In genomic region chr5:16355816-16356215, GRCm38 (mm10) we compare ENCODE assay signal across 28 mouse cellular contexts.
DNase-seq lines count a peak whose midpoint lies in the region; ATAC-seq and TF ChIP-seq lines count a peak whose summit lies in the region.
"Had no signal": no experiment of that assay in that cellular context is flagged by ENCODE, and none has a peak within 500 bp of the region (broad histone marks: within the 10 kb centered on the region; RNA-seq: fewer than 3 reads in every experiment).

No protein-coding gene starts in this region.

- dilution Hi-C loops in CH12.LX (cut with MboI; ENCODE audit: extremely low pct_ligation_motif_present, extremely low pct_unique_long_range_greater_than_20kb, low sequenced_read_pairs), result no loop called here

- H3K9ac ChIP-seq in CH12.LX (ENCODE audit: insufficient read depth, low read depth), result no peak overlapping the region
- H3K9ac ChIP-seq in heart, embryonic 11.5 days (ENCODE audit: low read depth, low read length), result no peak overlapping the region
- H3K9ac ChIP-seq: heart, embryonic 13.5 days; hindbrain, embryonic 14.5 days; lung, embryonic 15.5 days; midbrain, embryonic 13.5 days; neural tube, embryonic 13.5 days had no signal

- TF ChIP-seq CTCF in layer of hippocampus, adult 2 months (conservative IDR thresholded peaks at IDR 0.05), result no peak
- no peak for TF ChIP-seq CTCF in CH12.LX (conservative IDR thresholded peaks at IDR 0.05 in 1 of 2, IDR thresholded peaks at IDR 0.05 in 1 of 2; ENCODE audit: low read depth in 2 of 2, low read length in 2 of 2)

- no peaks in the 10 kb centered on the region for H3K36me3 ChIP-seq in CH12.LX (replicated peaks in 1 of 2; ENCODE audit: control insufficient read depth in 1 of 2, insufficient read depth in 1 of 2, low read length in 1 of 2)
- H3K36me3 ChIP-seq in heart, embryonic 11.5 days (ENCODE audit: control insufficient read depth, insufficient read depth, low read length), result no peaks in the 10 kb centered on the region; the same call in 1 of the 2 replicates
- H3K36me3 ChIP-seq: lung, embryonic 15.5 days had no signal

- no peak overlapping the region for H3K4me3 ChIP-seq in layer of hippocampus, adult 2 months
- no peak overlapping the region for H3K4me3 ChIP-seq in CH12.LX (replicated peaks in 1 of 3; ENCODE audit: low read depth in 2 of 3, low read length in 2 of 3, poor library complexity in 1 of 3)
- no peak overlapping the region for H3K4me3 ChIP-seq in heart, embryonic 11.5 days (ENCODE audit: low read depth, low read length)
- H3K4me3 ChIP-seq: gastrocnemius, adult 2 months; heart, adult 2 months; heart, embryonic 13.5 days; lung, embryonic 15.5 days; midbrain, embryonic 13.5 days; neural tube, embryonic 13.5 days had no signal

- H3K27ac ChIP-seq in layer of hippocampus, adult 2 months, result no peak overlapping the region
- H3K27ac ChIP-seq in CH12.LX (ENCODE audit: insufficient read depth, low read depth), result no peak overlapping the region
- no peak overlapping the region for H3K27ac ChIP-seq in heart, embryonic 11.5 days (ENCODE audit: low read depth, low read length)
- H3K27ac ChIP-seq: gastrocnemius, adult 2 months; heart, adult 2 months; heart, embryonic 13.5 days; hindbrain, embryonic 14.5 days; lung, embryonic 15.5 days; midbrain, embryonic 13.5 days; neural tube, embryonic 13.5 days had no signal

- DNase-seq in layer of hippocampus, adult 2 months (ENCODE audit: low spot score in 2 of 2), result peak; percentile 21 to 47
- DNase-seq in layer of hippocampus, postnatal 36 days, result no peak
- DNase-seq in 3T3-L1 (ENCODE audit: low read depth, low spot score) (peak; percentile 71), CH12.LX (ENCODE audit: extremely low read depth) (peak; percentile 14)
- peak; percentile 59 for DNase-seq in brain, adult 2 months (ENCODE audit: low read depth, low spot score)
- no peak for DNase-seq in lung, postnatal 36 days
- DNase-seq: adrenal gland, adult 2 months; adrenal gland, postnatal 36 days; B cell, adult 2 months; cerebellum, adult 8-10 months; cerebellum, postnatal 25 days; gastrocnemius, adult 2 months; gastrocnemius, postnatal 36 days; heart, adult 2 months; heart, postnatal 10 days; kidney, postnatal 14 days; thymus, postnatal 25 days had no signal

- H3K4me2 ChIP-seq in CH12.LX (ENCODE audit: insufficient read depth, low read depth, poor library complexity, severe bottlenecking), result no peak overlapping the region
- no peak overlapping the region for H3K4me2 ChIP-seq in heart, embryonic 11.5 days
- H3K4me2 ChIP-seq: heart, embryonic 13.5 days; hindbrain, embryonic 14.5 days; liver, embryonic 11.5 days; lung, embryonic 15.5 days; midbrain, embryonic 13.5 days; neural tube, embryonic 13.5 days had no signal

- peak; percentile 78 for TF ChIP-seq EP300 in CH12.LX (IDR thresholded peaks at IDR 0.05; ENCODE audit: low read length)

- H3K79me2 ChIP-seq in CH12.LX (replicated peaks; ENCODE audit: control insufficient read depth, extremely low read depth, insufficient read depth, poor library complexity, severe bottlenecking), result 0 out of 2 replicates have a peak, but pooled peaks cover under 1% of the 10 kb centered on the region

- H3K27me3 ChIP-seq in CH12.LX (replicated peaks), result no peaks in the 10 kb centered on the region
- no peaks in the 10 kb centered on the region for H3K27me3 ChIP-seq in heart, embryonic 11.5 days (ENCODE audit: control insufficient read depth, insufficient read depth, low read length)
- H3K27me3 ChIP-seq: heart, embryonic 13.5 days; lung, embryonic 15.5 days; midbrain, embryonic 13.5 days; neural tube, embryonic 13.5 days had no signal

- H3K4me1 ChIP-seq in CH12.LX (ENCODE audit: control insufficient read depth in 1 of 2, insufficient read depth in 2 of 2), result peaks cover 0 to 5% of the 10 kb centered on the region in 2 experiments; a peak in 1 of 4 replicates
- H3K4me1 ChIP-seq in heart, embryonic 11.5 days (ENCODE audit: control insufficient read depth, insufficient read depth, low read length), result no peaks in the 10 kb centered on the region
- H3K4me1 ChIP-seq: heart, embryonic 13.5 days; lung, embryonic 15.5 days; midbrain, embryonic 13.5 days; neural tube, embryonic 13.5 days had no signal

- peaks cover 6% of the 10 kb centered on the region for H3K9me3 ChIP-seq in CH12.LX (replicated peaks; ENCODE audit: low read length)
- H3K9me3 ChIP-seq in heart, embryonic 11.5 days (replicated peaks; ENCODE audit: control insufficient read depth, low read length), result no peaks in the 10 kb centered on the region
- H3K9me3 ChIP-seq: heart, embryonic 13.5 days; lung, embryonic 15.5 days; midbrain, embryonic 13.5 days; neural tube, embryonic 13.5 days had no signal

- WGBS in heart, embryonic 11.5 days (ENCODE audit: insufficient replicate concordance), result 88% methylated on average over 3 of the region's 3 CpGs

- no peak; the same call in 1 of the 2 replicates for TF ChIP-seq RAD21 in CH12.LX (IDR thresholded peaks at IDR 0.05; ENCODE audit: low read depth, low read length)

- TF ChIP-seq POLR2A in CH12.LX (IDR thresholded peaks at IDR 0.05; ENCODE audit: low read depth, low read length), result no peak

- in situ Hi-C loops in CH12.LX (cut with MboI; ENCODE audit: low pct_ligation_motif_present, low pct_unique_long_range_greater_than_20kb, low sequenced_read_pairs), result no loop called here

- ATAC-seq in heart, embryonic 11.5 days (replicated peaks; ENCODE audit: insufficient number of reproducible peaks, low FRiP score, low TSS enrichment), result no peak
- ATAC-seq in CD4-positive, CD25-positive, alpha-beta regulatory T cell, adult 4 months, result no peak
- ATAC-seq: activated CD4-positive, CD25-positive, alpha-beta regulatory T cell, adult 4 months; forebrain, embryonic 14.5 days; intestine, postnatal 0 days; midbrain, embryonic 13.5 days had no signal

TF ChIP-seq in CH12.LX, 34 proteins besides CTCF, POLR2A, EP300 and RAD21:
- TF ChIP-seq IRF4 (IDR thresholded peaks at IDR 0.05; ENCODE audit: low read depth, low read length) (peak; percentile 71; the same call in 1 of the 2 replicates), MYC (IDR thresholded peaks at IDR 0.05; ENCODE audit: low read depth, low read length) (no peak), MEF2A (IDR thresholded peaks at IDR 0.05; ENCODE audit: borderline replicate concordance, low read depth, low read length) (peak; percentile 30; the same call in 1 of the 2 replicates), JUND (conservative IDR thresholded peaks at IDR 0.05; ENCODE audit: low read depth, low read length) (peak; percentile 85), JUN (IDR thresholded peaks at IDR 0.05; ENCODE audit: insufficient read depth, low read depth, low read length) (peak; percentile 63)
TF ChIP-seq in CH12.LX: peak in this region for 4.

Comparison
In these comparisons a context has a peak if more than half of its experiments do, and no peak if none do; other contexts are left out.
1. DNase-seq: peak in layer of hippocampus, adult 2 months (2 of 2), 3T3-L1 (single experiment), CH12.LX (single experiment) and brain, adult 2 months (single experiment); none in layer of hippocampus, postnatal 36 days (0 of 2) and lung, postnatal 36 days (single experiment).